Mouse (Mus musculus) heart, embryonic 15.5 days (tissue): ENCODE measurements around the gene Ier5l. TPM values are rescaled to one million over a fixed set of nuclear protein-coding genes. Genes with fewer than 3 reads are reported as not detected.
A peak's percentile ranks its signal among the peaks of the same experiment; 100 is the strongest.

Source experiments
- ATAC-seq: fragments of 200-750 bp; cut with Nextera tagmentation; replicated peaks from 2 replicates; pipeline ENCODE4 v1.8.0; 2017; ENCODE audit warnings: low read depth, moderate TSS enrichment; ENCODE audit not compliant: insufficient number of reproducible peaks, insufficient read depth, low FRiP score
- H3K27ac ChIP-seq: fragments of 300-500 bp; sonication (generic); 2 replicates; pipeline ENCODE4 v1.5.1; 2015; ENCODE audit warnings: mild to moderate bottlenecking, inconsistent platforms
- H3K27me3 ChIP-seq: fragments of 300-500 bp; sonication (generic); 2 replicates; pipeline ENCODE4 v1.6.1; 2015; ENCODE audit warnings: inconsistent platforms
- H3K36me3 ChIP-seq: fragments of 300-500 bp; sonication (generic); 2 replicates; pipeline ENCODE4 v1.6.1; 2015; ENCODE audit warnings: mild to moderate bottlenecking, inconsistent platforms
- H3K4me1 ChIP-seq: fragments of 300-500 bp; sonication (generic); replicated peaks from 2 replicates; pipeline ENCODE4 v1.6.1; 2015; ENCODE audit warnings: inconsistent platforms
- H3K4me2 ChIP-seq: fragments of 300-500 bp; sonication (generic); 2 replicates; pipeline ENCODE4 v1.6.1; 2015; ENCODE audit warnings: inconsistent platforms, mild to moderate bottlenecking, moderate library complexity
- H3K4me3 ChIP-seq: fragments of 300-500 bp; sonication (generic); 2 replicates; pipeline ENCODE4 v1.5.1; 2015; ENCODE audit warnings: mild to moderate bottlenecking, inconsistent platforms
- H3K9ac ChIP-seq: fragments of 300-500 bp; sonication (generic); 2 replicates; pipeline ENCODE4 v1.6.1; 2015; ENCODE audit warnings: mild to moderate bottlenecking, inconsistent platforms
- H3K9me3 ChIP-seq: fragments of 300-500 bp; sonication (generic); replicated peaks from 2 replicates; pipeline ENCODE4 v1.6.1; 2016; ENCODE audit warnings: inconsistent platforms
- WGBS: fragments of 180-500 bp; shearing (Covaris S2); methylation state at CpG from one replicate; pipeline ENCODE4 v1.1.7; 2015; ENCODE audit warnings: mixed read lengths; 5-methylcytosine and 5-hydroxymethylcytosine counted together
- polyA plus RNA-seq: library from polyadenylated mRNA; unstranded; fragments of >200 nt; fragmentation: Nextera tagmentation; extraction: Ambion mirVana; gene quantifications from 2 replicates; pipeline ENCODE4 v1.2.1, GENCODE M21; 2015

Gene Ier5l
- polyA plus RNA-seq, 1 experiment from 2014 or later: 1.7 TPM

DNA sequence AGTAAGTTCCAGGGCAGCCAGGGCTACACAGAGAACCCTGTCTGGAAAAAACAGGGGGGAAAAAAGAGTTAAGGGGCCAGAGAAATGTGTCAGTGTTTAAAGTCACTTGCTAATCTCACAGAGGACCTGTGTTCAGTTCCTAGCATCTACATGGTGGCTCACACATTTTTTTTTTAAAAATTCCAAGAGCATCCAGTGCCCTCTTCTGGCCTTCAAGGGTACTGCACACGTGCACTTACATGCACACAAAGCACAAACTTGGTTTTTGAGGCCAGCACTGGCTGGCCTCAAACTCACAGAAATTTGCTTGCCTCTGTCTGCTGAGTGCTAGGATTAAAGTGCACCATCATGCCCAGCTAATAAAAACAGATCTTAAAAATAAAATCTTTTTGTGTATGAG, 23.5 kb downstream of the Ier5l start:
- no peak overlapping the region for H3K4me2 ChIP-seq
- ATAC-seq: no peak
- H3K4me3 ChIP-seq: no peak overlapping the region
- H3K27ac ChIP-seq: no peak overlapping the region
- peaks cover 28% of the 10 kb centered on the region for H3K4me1 ChIP-seq
- 74% methylated on average over 1 of the region's 1 CpGs for WGBS
- 0 out of 2 replicates have a peak, but pooled peaks cover 7% of the 10 kb centered on the region for H3K9me3 ChIP-seq
- H3K36me3 ChIP-seq: peaks cover 26% of the 10 kb centered on the region
- no peaks in the 10 kb centered on the region for H3K27me3 ChIP-seq
- no peak overlapping the region for H3K9ac ChIP-seq

DNA sequence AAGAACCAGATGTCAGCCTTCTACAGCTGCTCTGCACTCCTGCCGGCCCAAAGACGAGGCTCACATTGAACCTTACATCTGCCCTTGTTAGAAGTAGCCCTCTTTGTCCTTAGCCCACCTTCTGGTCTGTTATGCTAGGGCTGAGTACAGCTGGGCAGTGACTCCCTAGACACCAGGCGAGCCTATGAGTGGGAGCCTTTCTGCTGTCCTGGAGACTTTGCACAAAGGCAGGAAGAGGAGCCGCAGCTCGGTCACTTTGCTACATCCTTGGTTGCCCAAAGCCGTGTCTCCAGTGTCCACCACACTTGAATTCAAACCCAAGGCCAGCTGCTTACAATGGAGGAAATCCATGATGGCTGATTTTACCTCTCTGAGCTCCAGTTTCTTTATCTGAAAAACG, 25.6 kb downstream of the Ier5l start:
- Histone ChIP-seq H3K27me3 (no peaks in the 10 kb centered on the region), H3K36me3 (peaks cover 26% of the 10 kb centered on the region), H3K4me1 (peaks cover 49% of the 10 kb centered on the region), H3K9ac (no peak overlapping the region), H3K27ac (peak overlapping the region; percentile 100), H3K4me3 (no peak overlapping the region), H3K4me2 (no peak overlapping the region), H3K9me3 (0 out of 2 replicates have a peak, but pooled peaks cover 7% of the 10 kb centered on the region)
- 91% methylated on average over 7 of the region's 7 CpGs for WGBS
- no peak for ATAC-seq

DNA sequence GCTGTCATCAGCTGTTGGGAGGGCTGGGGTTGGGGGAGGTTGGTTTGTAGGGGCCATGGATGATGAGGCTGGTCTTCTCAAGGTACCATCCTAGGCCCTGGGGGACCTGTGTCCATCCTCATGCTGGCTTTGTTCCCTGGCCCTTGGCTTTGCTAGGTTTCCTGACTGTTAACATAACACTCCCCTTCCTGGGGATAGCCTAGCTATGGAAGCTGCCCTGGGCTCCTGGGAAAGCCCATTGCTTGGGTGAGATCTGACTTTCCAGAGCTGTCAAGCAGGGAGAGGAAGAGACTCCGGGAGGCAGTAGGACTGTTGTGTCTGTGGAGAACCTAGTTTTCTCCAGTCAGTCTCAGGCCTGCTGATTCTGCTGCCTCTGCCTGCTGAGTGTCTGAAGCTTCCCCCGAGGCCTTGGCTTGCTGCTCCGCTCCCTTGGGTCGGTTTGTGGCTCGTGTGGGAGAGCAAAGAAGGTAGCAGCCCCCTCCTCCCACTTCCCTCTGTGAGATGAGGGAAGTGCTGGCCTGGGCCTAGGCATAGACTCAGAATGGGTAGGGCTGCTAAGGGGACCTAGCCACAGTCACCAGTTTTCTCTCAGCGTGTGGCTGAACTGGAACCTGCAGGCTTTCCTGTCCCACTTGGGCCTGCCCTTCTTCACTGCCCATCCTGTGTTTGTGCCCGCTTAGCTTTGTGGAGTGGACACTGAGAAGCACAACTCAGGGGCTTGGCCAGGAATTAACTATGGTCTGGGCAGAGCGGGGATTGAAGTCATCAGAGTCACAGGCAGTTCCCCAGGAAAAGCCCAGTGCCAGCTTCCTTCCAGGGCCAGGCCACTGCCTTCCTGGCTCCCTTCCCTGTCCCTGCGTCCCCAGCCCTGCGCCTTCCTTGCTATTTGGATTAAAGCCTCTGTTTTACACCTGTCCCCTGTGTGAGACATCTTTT, 26.9 kb downstream of the Ier5l start:
- Histone ChIP-seq H3K27me3 (no peaks in the 10 kb centered on the region), H3K4me3 (no peak overlapping the region), H3K4me1 (peaks cover 58% of the 10 kb centered on the region), H3K36me3 (peaks cover 26% of the 10 kb centered on the region), H3K4me2 (no peak overlapping the region), H3K9me3 (0 out of 2 replicates have a peak, but pooled peaks cover 7% of the 10 kb centered on the region), H3K9ac (0 out of 2 replicates have a peak overlapping the region, but pooled peaks have one; percentile 1), H3K27ac (peak overlapping the region; percentile 100)
- 68% methylated on average over 10 of the region's 10 CpGs for WGBS
- no peak for ATAC-seq

GRCm38 (mm10) chr2:30445312-30445711, 28.7 kb downstream of the Ier5l start:
- no peak for ATAC-seq
- WGBS: 35% methylated on average over 2 of the region's 2 CpGs

DNA sequence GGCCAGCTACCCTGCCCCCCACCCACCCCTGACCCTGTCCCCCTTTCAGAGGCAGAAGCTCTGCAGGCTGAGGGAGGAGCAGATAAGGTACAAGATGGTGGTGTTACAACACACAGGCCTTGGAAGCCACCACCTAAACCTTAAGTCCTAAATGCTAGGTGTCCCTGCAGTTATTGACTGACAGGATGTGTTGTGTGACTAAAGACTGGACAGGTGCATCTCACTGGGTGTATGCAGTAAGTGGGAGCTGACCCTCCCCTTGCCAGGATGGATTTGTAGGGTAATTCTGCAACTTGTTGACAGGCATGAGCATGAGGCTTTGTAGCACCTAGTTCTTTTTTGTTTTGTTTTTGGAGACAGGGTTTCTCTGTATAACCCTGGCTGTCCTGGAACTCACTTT, 29.6 kb downstream of the Ier5l start:
- Histone ChIP-seq H3K9ac (peak overlapping the region; percentile 21; the same call in 1 of the 2 replicates), H3K27ac (peak overlapping the region; percentile 100), H3K4me1 (peaks cover 83% of the 10 kb centered on the region), H3K27me3 (no peaks in the 10 kb centered on the region), H3K4me2 (0 out of 2 replicates have a peak overlapping the region, but pooled peaks have one; percentile 78), H3K4me3 (no peak overlapping the region), H3K36me3 (peaks cover 17% of the 10 kb centered on the region), H3K9me3 (no peaks in the 10 kb centered on the region)
- no peak for ATAC-seq

More at GRCm38 (mm10) chr2:30445312-30445711, 28.7 kb downstream of the Ier5l start:
- Histone ChIP-seq H3K4me2 (peak overlapping the region; percentile 18; the same call in 1 of the 2 replicates), H3K36me3 (peaks cover 25% of the 10 kb centered on the region), H3K27ac (peak overlapping the region; percentile 100), H3K9me3 (0 out of 2 replicates have a peak, but pooled peaks cover 6% of the 10 kb centered on the region), H3K4me1 (peaks cover 75% of the 10 kb centered on the region), H3K4me3 (no peak overlapping the region), H3K9ac (peak overlapping the region; percentile 25), H3K27me3 (no peaks in the 10 kb centered on the region)

DNA sequence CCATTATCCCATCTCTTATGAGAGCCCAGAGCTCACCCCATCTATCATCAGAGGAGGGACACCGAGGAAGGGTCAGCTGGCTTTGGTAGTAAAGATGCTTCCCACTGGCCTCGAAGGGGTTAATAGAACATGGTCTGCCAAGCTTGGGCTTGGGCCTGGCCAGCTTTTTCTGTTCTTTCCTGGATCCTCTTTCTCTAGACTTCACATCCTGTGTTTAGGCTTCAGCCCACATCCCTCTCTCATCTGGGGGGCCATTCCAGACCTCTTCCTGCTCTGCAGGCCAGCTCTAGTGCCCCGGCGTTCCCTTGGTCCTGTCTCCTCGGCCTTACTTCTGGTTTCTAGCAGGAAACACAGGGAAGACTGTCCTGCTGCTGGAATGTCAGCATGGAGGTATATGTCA, 30.0 kb downstream of the Ier5l start:
- peaks cover 86% of the 10 kb centered on the region for H3K4me1 ChIP-seq
- H3K4me2 ChIP-seq: peak overlapping the region; percentile 78; the same call in 1 of the 2 replicates
- peak overlapping the region; percentile 70; the same call in 1 of the 2 replicates for H3K9ac ChIP-seq
- peak overlapping the region; percentile 100 for H3K27ac ChIP-seq
- H3K4me3 ChIP-seq: no peak overlapping the region
- no peaks in the 10 kb centered on the region for H3K9me3 ChIP-seq
- ATAC-seq: no peak
- WGBS: 48% methylated on average over 5 of the region's 5 CpGs
- H3K27me3 ChIP-seq: no peaks in the 10 kb centered on the region
- peaks cover 15% of the 10 kb centered on the region; the same call in 1 of the 2 replicates for H3K36me3 ChIP-seq

GRCm38 (mm10) chr2:30443281-30443680, 30.7 kb downstream of the Ier5l start:
- Histone ChIP-seq H3K4me3 (peak overlapping the region; percentile 43), H3K36me3 (peaks cover 18% of the 10 kb centered on the region), H3K9ac (peak overlapping the region; percentile 70), H3K4me2 (peak overlapping the region; percentile 78), H3K9me3 (no peaks in the 10 kb centered on the region), H3K4me1 (peaks cover 86% of the 10 kb centered on the region), H3K27me3 (no peaks in the 10 kb centered on the region), H3K27ac (peak overlapping the region; percentile 100)
- WGBS: 46% methylated on average over 4 of the region's 4 CpGs
- no peak for ATAC-seq

GRCm38 (mm10) chr2:30442498-30442890, 31.5 kb downstream of the Ier5l start:
- Histone ChIP-seq H3K4me2 (peak overlapping the region; percentile 78), H3K4me3 (peak overlapping the region; percentile 43), H3K9me3 (no peaks in the 10 kb centered on the region), H3K36me3 (peaks cover 22% of the 10 kb centered on the region), H3K27me3 (no peaks in the 10 kb centered on the region), H3K9ac (peak overlapping the region; percentile 70), H3K27ac (peak overlapping the region; percentile 100), H3K4me1 (peaks cover 81% of the 10 kb centered on the region)
- WGBS: 24% methylated on average over 5 of the region's 5 CpGs
- no peak for ATAC-seq

- Histone ChIP-seq H3K9ac (peak overlapping the region; percentile 70), H3K27ac (peak overlapping the region; percentile 100), H3K4me1 (peaks cover 74% of the 10 kb centered on the region), H3K36me3 (peaks cover 27% of the 10 kb centered on the region), H3K27me3 (no peaks in the 10 kb centered on the region), H3K4me2 (peak overlapping the region; percentile 78), H3K9me3 (no peaks in the 10 kb centered on the region), H3K4me3 (peak overlapping the region; percentile 43)
- 7% methylated on average over 15 of the region's 15 CpGs for WGBS
- ATAC-seq: peak; percentile 82
These were observed 32.2 kb downstream of the Ier5l start for GRCm38 (mm10) chr2:30441518-30442497.

GRCm38 (mm10) chr2:30440701-30441517, 33.1 kb downstream of the Ier5l start:
- H3K36me3 ChIP-seq: peaks cover 25% of the 10 kb centered on the region

More at GRCm38 (mm10) chr2:30440701-30441517, 33.1 kb downstream of the Ier5l start:
- Histone ChIP-seq H3K9me3 (no peaks in the 10 kb centered on the region), H3K27me3 (no peaks in the 10 kb centered on the region), H3K4me3 (peak overlapping the region; percentile 43), H3K9ac (peak overlapping the region; percentile 53), H3K27ac (peak overlapping the region; percentile 100), H3K4me2 (peak overlapping the region; percentile 78), H3K4me1 (peaks cover 66% of the 10 kb centered on the region)
- 5% methylated on average over 12 of the region's 12 CpGs for WGBS
- ATAC-seq: peak; percentile 58
